Mouse (Mus musculus): ENCODE measurements around the gene Scfd1. TPM values are rescaled to one million over a fixed set of nuclear protein-coding genes. Genes with fewer than 3 reads are reported as not detected.

The Scfd1 gene
- 60.6 and 62.2 TPM in 2 replicates for polyA plus RNA-seq (2015; fragmentation: Nextera tagmentation; extraction: Ambion mirVana)

GRCm38 (mm10) chr12:51377003-51377887 lies at the start of gene Scfd1:
Gene Scfd1 (plus strand): TSS chr12:51377510.
- Histone ChIP-seq H3K36me3 (ENCODE audit: control insufficient read depth, insufficient read depth) (peaks cover 16% of the 10 kb centered on the region), H3K27ac (ENCODE audit: low read length) (peak within 1 kb of the TSS; percentile 85), H3K4me2 (ENCODE audit: low read length) (peak within 1 kb of the TSS; percentile 81), H3K9ac (replicated peaks; ENCODE audit: low read depth, low read length) (peak within 1 kb of the TSS; percentile 87), H3K27me3 (replicated peaks; ENCODE audit: control insufficient read depth, insufficient read depth, low read length) (no peaks in the 10 kb centered on the region), H3K9me3 (ENCODE audit: control insufficient read depth, low read length) (no peaks in the 10 kb centered on the region), H3K4me3 (replicated peaks; ENCODE audit: low read length) (peak within 1 kb of the TSS; percentile 76), H3K4me1 (replicated peaks; ENCODE audit: control insufficient read depth, insufficient read depth, low read length) (no peaks in the 10 kb centered on the region)
- 1% methylated on average over 34 of the region's 34 CpGs for WGBS
- peak; percentile 100 for ATAC-seq

GRCm38 (mm10) chr12:51337014-51337413 lies 40.3 kb upstream of the Scfd1 start:
- Histone ChIP-seq H3K36me3 (ENCODE audit: control insufficient read depth, insufficient read depth) (no peaks in the 10 kb centered on the region), H3K4me2 (ENCODE audit: low read length) (no peak overlapping the region), H3K27me3 (replicated peaks; ENCODE audit: control insufficient read depth, insufficient read depth, low read length) (no peaks in the 10 kb centered on the region), H3K4me3 (replicated peaks; ENCODE audit: low read length) (no peak overlapping the region), H3K9me3 (ENCODE audit: control insufficient read depth, low read length) (no peaks in the 10 kb centered on the region), H3K27ac (ENCODE audit: low read length) (no peak overlapping the region), H3K9ac (replicated peaks; ENCODE audit: low read depth, low read length) (no peak overlapping the region), H3K4me1 (replicated peaks; ENCODE audit: control insufficient read depth, insufficient read depth, low read length) (no peaks in the 10 kb centered on the region)
- 100% methylated on average over 1 of the region's 1 CpGs for WGBS
- no peak for ATAC-seq

- H3K9me3 ChIP-seq (ENCODE audit: control insufficient read depth, low read length), result no peaks in the 10 kb centered on the region
- no peaks in the 10 kb centered on the region for H3K27me3 ChIP-seq (replicated peaks; ENCODE audit: control insufficient read depth, insufficient read depth, low read length)
- H3K4me2 ChIP-seq (ENCODE audit: low read length), result no peak overlapping the region
- WGBS, result 34% methylated on average over 4 of the region's 4 CpGs
- no peaks in the 10 kb centered on the region for H3K36me3 ChIP-seq (ENCODE audit: control insufficient read depth, insufficient read depth)
- H3K4me3 ChIP-seq (replicated peaks; ENCODE audit: low read length), result no peak overlapping the region
- ATAC-seq, result no peak
- H3K9ac ChIP-seq (replicated peaks; ENCODE audit: low read depth, low read length), result no peak overlapping the region
- H3K27ac ChIP-seq (ENCODE audit: low read length), result no peak overlapping the region
- peaks cover 14% of the 10 kb centered on the region for H3K4me1 ChIP-seq (replicated peaks; ENCODE audit: control insufficient read depth, insufficient read depth, low read length)
Observed at GRCm38 (mm10) chr12:51346121-51346520, 31.2 kb upstream of the Scfd1 start.

GRCm38 (mm10) chr12:51347988-51348697 lies 29.2 kb upstream of the Scfd1 start, which contains the start of gene G2e3:
Gene G2e3 (plus strand): TSS chr12:51348061.
- under 1% methylated on average over 70 of the region's 70 CpGs for WGBS
- H3K9me3 ChIP-seq (ENCODE audit: control insufficient read depth, low read length), result no peaks in the 10 kb centered on the region
- ATAC-seq, result peak; percentile 97

GRCm38 (mm10) chr12:51348698-51348998 lies 28.7 kb upstream of the Scfd1 start:
- Histone ChIP-seq H3K27me3 (replicated peaks; ENCODE audit: control insufficient read depth, insufficient read depth, low read length) (no peaks in the 10 kb centered on the region), H3K4me1 (replicated peaks; ENCODE audit: control insufficient read depth, insufficient read depth, low read length) (peaks cover 14% of the 10 kb centered on the region), H3K4me2 (ENCODE audit: low read length) (peak overlapping the region; percentile 61), H3K9ac (replicated peaks; ENCODE audit: low read depth, low read length) (peak overlapping the region; percentile 96), H3K36me3 (ENCODE audit: control insufficient read depth, insufficient read depth) (peaks cover 11% of the 10 kb centered on the region), H3K4me3 (replicated peaks; ENCODE audit: low read length) (peak overlapping the region; percentile 85), H3K27ac (ENCODE audit: low read length) (peak overlapping the region; percentile 93), H3K9me3 (ENCODE audit: control insufficient read depth, low read length) (no peaks in the 10 kb centered on the region)
- peak; percentile 39 for ATAC-seq
- under 1% methylated on average over 10 of the region's 10 CpGs for WGBS

More at GRCm38 (mm10) chr12:51347988-51348697, 29.2 kb upstream of the Scfd1 start, which contains the start of gene G2e3:
- peak within 1 kb of the TSS; percentile 85 for H3K4me3 ChIP-seq (replicated peaks; ENCODE audit: low read length)
- H3K4me1 ChIP-seq (replicated peaks; ENCODE audit: control insufficient read depth, insufficient read depth, low read length), result peaks cover 14% of the 10 kb centered on the region
- peaks cover 7% of the 10 kb centered on the region for H3K36me3 ChIP-seq (ENCODE audit: control insufficient read depth, insufficient read depth)
- H3K4me2 ChIP-seq (ENCODE audit: low read length), result peak within 1 kb of the TSS; percentile 61
- no peaks in the 10 kb centered on the region for H3K27me3 ChIP-seq (replicated peaks; ENCODE audit: control insufficient read depth, insufficient read depth, low read length)
- peak within 1 kb of the TSS; percentile 96 for H3K9ac ChIP-seq (replicated peaks; ENCODE audit: low read depth, low read length)
- peak within 1 kb of the TSS; percentile 93 for H3K27ac ChIP-seq (ENCODE audit: low read length)

GRCm38 (mm10) chr12:51355296-51355695 lies 22.0 kb upstream of the Scfd1 start:
- no peak for ATAC-seq
- no peaks in the 10 kb centered on the region for H3K9me3 ChIP-seq (ENCODE audit: control insufficient read depth, low read length)
- WGBS, result 87% methylated on average over 8 of the region's 8 CpGs
- no peak overlapping the region for H3K27ac ChIP-seq (ENCODE audit: low read length)
- H3K4me2 ChIP-seq (ENCODE audit: low read length), result no peak overlapping the region
- peaks cover 40% of the 10 kb centered on the region for H3K36me3 ChIP-seq (ENCODE audit: control insufficient read depth, insufficient read depth)
- no peak overlapping the region for H3K4me3 ChIP-seq (replicated peaks; ENCODE audit: low read length)
- H3K27me3 ChIP-seq (replicated peaks; ENCODE audit: control insufficient read depth, insufficient read depth, low read length), result no peaks in the 10 kb centered on the region
- peaks cover 6% of the 10 kb centered on the region for H3K4me1 ChIP-seq (replicated peaks; ENCODE audit: control insufficient read depth, insufficient read depth, low read length)
- H3K9ac ChIP-seq (replicated peaks; ENCODE audit: low read depth, low read length), result no peak overlapping the region

GRCm38 (mm10) chr12:51361294-51361693 lies 16.0 kb upstream of the Scfd1 start:
- Histone ChIP-seq H3K36me3 (ENCODE audit: control insufficient read depth, insufficient read depth) (peaks cover 42% of the 10 kb centered on the region), H3K9me3 (ENCODE audit: control insufficient read depth, low read length) (no peaks in the 10 kb centered on the region), H3K4me1 (replicated peaks; ENCODE audit: control insufficient read depth, insufficient read depth, low read length) (no peaks in the 10 kb centered on the region), H3K4me3 (replicated peaks; ENCODE audit: low read length) (no peak overlapping the region), H3K4me2 (ENCODE audit: low read length) (no peak overlapping the region), H3K9ac (replicated peaks; ENCODE audit: low read depth, low read length) (no peak overlapping the region), H3K27me3 (replicated peaks; ENCODE audit: control insufficient read depth, insufficient read depth, low read length) (no peaks in the 10 kb centered on the region), H3K27ac (ENCODE audit: low read length) (no peak overlapping the region)
- no peak for ATAC-seq

- Histone ChIP-seq H3K9me3 (ENCODE audit: control insufficient read depth, low read length) (no peaks in the 10 kb centered on the region), H3K36me3 (ENCODE audit: control insufficient read depth, insufficient read depth) (peaks cover 40% of the 10 kb centered on the region), H3K27ac (ENCODE audit: low read length) (no peak overlapping the region), H3K4me3 (replicated peaks; ENCODE audit: low read length) (no peak overlapping the region), H3K27me3 (replicated peaks; ENCODE audit: control insufficient read depth, insufficient read depth, low read length) (no peaks in the 10 kb centered on the region), H3K9ac (replicated peaks; ENCODE audit: low read depth, low read length) (no peak overlapping the region), H3K4me1 (replicated peaks; ENCODE audit: control insufficient read depth, insufficient read depth, low read length) (no peaks in the 10 kb centered on the region), H3K4me2 (ENCODE audit: low read length) (no peak overlapping the region)
- 100% methylated on average over 1 of the region's 1 CpGs for WGBS
- ATAC-seq, result no peak
Observed at GRCm38 (mm10) chr12:51362898-51363297, 14.4 kb upstream of the Scfd1 start.

GRCm38 (mm10) chr12:51368504-51368903 lies 8.8 kb upstream of the Scfd1 start:
- Histone ChIP-seq H3K27ac (ENCODE audit: low read length) (no peak overlapping the region), H3K4me3 (replicated peaks; ENCODE audit: low read length) (no peak overlapping the region), H3K9me3 (ENCODE audit: control insufficient read depth, low read length) (no peaks in the 10 kb centered on the region), H3K4me1 (replicated peaks; ENCODE audit: control insufficient read depth, insufficient read depth, low read length) (no peaks in the 10 kb centered on the region), H3K4me2 (ENCODE audit: low read length) (no peak overlapping the region), H3K36me3 (ENCODE audit: control insufficient read depth, insufficient read depth) (peaks cover 30% of the 10 kb centered on the region), H3K27me3 (replicated peaks; ENCODE audit: control insufficient read depth, insufficient read depth, low read length) (no peaks in the 10 kb centered on the region), H3K9ac (replicated peaks; ENCODE audit: low read depth, low read length) (no peak overlapping the region)
- no peak for ATAC-seq
- WGBS, result 96% methylated on average over 3 of the region's 3 CpGs
